Mouse (Mus musculus): Measurements from ENCODE around the gene Hoxd10.

The Hoxd10 gene

DNA sequence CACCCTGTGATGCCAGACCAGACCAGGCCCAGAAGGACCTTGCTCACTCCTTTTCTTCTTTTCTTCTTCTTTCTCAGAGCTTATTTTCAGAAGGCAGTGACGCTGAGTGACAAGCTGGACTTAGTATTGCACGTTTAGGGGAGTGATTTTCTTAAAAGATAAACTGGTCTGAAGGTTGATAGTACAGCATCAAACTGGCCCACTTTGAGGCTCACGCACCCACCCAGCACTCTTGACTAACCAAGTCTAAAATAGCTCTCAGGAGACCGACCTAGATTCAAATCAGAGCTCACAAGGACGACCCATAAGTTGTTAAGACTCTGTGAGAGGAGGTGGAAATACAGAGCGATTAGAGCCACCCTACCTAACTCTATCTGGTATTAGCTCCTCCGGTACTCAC is 25.3 kb upstream of the Hoxd10 start:
- DNase-seq (ENCODE audit: low spot score in 2 of 2), result no peak

DNA sequence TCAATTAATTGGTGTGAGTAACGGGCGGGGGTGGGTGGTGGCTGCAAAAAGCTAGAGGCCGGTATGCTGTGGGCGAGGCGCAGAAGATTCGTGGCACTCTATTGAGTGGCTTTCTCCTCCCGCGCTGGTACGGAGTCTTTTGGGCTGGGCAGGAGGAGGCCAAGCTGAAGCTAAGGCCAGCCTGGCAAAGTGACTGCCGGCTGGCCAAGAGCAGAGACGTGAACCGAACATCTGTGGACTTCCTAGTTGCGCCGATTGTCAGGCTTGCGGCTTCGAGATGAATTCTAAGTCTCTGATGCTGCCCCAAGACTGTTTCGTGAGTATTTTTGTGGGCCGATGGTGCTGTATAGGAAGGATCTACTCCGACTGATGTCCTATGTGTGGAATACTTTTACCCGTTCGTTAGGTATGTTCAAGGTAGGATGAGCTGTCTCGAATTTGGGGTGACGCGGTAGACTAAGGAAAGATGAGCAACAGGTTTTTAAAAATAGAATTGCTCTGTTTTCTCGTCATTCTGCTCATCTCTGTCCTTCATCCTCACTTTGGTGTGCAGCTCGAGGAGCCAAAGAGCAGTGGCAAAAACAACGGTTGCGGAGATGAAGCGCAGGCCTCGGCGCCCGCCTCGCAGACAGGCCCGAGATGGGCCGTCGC is 24.4 kb upstream of the Hoxd10 start:
- no peak for DNase-seq (ENCODE audit: low spot score in 2 of 2)

DNA sequence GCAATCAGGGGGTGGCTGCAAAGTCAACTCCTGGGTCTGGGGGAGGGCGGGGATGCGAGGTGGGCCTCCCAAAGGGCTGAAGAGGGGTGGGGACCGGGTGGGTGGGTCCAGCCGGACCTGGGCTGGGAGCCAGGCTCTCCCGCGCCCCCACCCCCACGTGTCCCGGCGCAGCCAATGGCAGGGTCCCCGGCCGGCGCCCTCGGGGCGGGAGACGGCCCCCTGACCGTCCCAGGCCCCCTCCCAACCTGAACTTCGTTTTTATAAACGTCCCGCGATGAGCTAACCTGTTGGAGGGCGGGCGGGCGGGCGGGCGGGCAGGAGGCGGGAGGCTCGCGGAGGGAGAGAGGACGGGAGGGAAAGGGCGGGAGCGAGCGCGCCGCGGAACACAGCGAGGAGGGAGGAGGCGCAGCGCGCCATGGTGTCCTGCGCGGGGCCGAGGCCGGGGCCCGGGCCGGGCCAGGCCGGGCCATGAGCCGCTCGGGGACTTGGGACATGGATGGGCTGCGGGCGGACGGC is 23.8 kb upstream of the Hoxd10 start, which contains the start of gene Hoxd13:
Gene Hoxd13 (plus strand): TSS at position 469 of the 516 bp plus-strand sequence.
- no peak for DNase-seq (ENCODE audit: low spot score in 2 of 2)

DNA sequence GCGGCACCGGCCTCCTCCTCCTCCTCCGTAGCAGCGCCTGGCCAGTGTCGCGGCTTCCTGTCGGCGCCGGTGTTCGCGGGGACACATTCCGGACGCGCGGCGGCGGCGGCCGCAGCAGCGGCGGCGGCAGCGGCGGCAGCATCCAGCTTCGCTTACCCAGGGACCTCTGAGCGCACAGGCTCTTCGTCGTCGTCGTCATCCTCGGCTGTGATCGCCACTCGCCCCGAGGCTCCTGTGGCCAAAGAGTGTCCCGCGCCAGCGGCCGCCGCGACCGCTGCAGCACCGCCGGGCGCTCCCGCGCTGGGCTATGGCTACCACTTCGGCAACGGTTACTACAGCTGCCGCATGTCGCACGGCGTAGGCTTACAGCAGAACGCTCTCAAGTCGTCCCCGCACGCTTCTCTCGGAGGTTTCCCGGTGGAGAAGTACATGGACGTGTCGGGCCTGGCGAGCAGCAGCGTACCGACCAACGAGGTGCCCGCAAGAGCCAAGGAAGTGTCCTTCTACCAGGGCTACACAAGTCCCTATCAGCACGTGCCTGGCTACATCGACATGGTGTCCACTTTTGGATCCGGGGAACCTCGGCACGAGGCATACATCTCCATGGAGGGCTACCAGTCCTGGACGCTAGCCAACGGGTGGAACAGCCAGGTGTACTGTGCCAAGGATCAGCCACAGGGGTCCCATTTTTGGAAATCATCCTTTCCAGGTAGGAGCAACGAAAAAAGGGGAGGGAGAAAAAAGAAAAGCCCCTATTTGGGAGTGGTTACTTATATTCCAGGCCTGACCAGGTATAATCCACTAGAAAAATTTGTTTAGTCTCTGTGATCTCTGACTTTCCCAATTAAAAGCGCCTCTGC is 23.1 kb upstream of the Hoxd10 start:
- no peak for DNase-seq (ENCODE audit: low spot score in 2 of 2)

DNA sequence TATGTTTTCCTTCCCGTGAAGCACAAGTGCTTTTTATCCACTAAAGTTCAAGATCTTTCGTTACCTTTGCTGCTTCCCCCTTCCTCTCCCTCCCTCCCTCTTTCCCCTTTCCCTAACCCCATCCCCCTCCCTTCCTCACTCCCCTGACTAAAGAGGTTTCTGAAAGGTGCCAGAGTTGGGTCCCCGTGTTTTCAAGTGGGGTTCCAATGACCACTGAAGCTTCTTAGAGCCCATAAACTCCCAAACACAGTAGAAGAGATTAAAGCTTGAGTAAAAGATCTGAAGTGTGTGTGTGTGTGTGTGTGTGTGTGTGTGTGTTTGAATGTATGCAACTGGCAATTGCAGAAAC is 22.5 kb upstream of the Hoxd10 start:
- no peak for DNase-seq (ENCODE audit: low spot score in 2 of 2)

DNA sequence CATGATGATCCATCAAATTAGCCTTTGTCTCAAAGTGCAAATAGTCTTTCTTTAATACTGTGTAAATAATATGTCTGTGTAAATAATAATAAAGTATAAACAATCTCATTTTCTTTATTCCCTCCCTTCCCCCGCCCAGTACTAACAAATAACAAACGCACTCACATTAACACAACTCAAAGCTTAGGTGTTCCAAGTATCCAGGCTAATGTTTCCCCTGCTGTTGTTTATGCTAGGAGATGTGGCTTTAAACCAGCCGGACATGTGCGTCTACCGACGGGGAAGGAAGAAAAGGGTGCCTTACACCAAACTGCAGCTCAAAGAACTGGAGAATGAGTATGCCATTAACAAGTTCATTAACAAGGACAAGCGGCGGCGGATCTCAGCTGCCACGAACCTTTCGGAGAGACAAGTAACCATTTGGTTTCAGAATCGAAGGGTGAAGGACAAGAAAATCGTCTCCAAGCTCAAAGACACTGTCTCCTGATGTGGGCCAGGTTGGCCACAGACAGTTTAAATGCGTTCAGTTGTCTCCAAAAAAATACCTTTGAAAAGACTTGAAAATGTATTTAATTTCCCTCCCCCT is 22.0 kb upstream of the Hoxd10 start:
- no peak for DNase-seq (ENCODE audit: low spot score in 2 of 2)

DNA sequence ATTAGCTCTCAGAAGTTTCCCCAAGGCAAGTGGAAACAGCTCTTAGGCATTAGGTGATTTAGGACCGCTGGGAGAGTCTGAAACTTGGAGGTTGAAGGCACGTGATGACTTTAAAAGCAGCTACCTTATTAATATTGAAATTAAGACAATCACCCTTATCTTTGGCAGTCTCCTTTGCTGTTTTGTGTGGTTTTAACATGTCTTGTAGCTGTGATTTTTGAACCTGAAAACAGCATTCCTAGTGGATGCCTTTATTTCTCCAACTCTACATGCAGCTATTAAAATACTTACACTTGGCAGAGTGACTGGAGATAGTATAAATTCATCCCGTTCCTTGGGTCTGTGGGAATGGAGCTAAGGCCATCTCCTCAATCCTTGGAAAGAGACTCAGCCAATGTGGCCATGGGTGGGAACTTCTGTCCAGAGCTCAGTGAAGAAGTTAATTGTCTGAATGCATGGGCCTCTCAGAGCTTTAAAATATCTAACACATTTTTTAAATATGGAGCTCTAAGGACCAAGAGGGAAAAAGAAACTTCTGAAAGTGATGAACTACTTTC is 21.0 kb upstream of the Hoxd10 start:
- DNase-seq (ENCODE audit: low spot score in 2 of 2), result no peak

DNA sequence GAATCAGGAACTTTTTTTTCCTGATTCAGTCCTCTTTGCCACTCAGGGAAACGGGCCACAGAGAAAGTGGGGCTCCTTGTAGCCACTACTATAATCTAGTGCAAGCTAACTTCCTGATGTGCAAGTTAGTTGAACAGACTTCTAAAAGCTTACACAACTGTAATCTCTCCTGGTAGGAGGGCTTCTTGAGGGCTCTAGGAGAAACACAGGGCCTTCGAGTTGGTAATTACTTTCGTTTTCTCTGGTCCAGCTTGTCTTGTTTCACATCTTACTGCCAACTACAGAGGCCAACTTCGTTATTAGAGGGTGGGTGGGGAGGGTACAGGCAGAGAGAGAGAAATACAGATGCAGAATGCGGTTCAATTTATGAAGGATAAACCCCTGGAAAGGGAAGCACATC is 19.9 kb upstream of the Hoxd10 start:
- DNase-seq (ENCODE audit: low spot score in 2 of 2), result no peak

DNA sequence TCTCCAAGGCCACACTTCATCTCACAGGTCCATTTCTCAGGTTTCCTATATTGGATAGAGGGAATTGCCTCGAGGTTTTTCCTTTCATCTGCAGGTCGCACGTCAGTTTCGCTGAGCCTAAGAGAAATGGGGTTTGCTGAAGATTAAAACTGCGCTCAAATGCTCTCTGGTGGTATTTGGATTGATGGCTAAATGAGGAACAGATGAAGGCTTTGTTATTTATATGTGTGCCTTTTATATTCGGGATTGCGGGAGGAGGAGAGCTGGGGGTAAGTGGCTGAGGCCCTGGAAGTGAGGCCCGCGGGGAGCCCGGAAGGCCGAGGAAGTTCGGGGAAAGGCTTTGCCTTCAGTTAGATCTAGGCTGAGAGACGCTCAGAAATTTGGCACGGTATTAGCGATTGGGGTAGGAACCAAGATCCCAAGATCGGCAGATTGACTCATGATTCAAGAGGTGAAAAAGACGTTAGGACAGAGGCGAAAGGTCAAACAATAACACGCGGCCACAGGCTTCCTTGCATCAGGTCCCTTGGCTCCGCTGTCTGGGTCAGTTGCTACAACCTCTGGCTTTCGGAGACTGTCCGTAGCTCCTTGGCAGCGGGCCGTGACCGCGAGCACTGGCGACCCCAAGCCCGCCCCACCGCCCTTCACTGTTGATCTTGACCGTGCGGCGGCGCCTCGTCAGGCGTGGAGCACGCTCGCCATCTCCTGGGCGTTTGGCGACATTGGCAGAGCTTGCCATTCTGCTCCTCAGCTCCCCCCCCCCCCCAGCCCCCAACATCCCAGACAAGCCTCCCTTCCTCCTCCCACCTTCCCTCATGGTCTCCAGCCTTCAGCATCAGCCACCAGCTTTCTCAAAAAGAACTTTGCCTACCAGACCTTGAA is 19.0 kb upstream of the Hoxd10 start:
- DNase-seq (ENCODE audit: low spot score in 2 of 2), result peak in 1 of 2 experiments; percentile 31

DNA sequence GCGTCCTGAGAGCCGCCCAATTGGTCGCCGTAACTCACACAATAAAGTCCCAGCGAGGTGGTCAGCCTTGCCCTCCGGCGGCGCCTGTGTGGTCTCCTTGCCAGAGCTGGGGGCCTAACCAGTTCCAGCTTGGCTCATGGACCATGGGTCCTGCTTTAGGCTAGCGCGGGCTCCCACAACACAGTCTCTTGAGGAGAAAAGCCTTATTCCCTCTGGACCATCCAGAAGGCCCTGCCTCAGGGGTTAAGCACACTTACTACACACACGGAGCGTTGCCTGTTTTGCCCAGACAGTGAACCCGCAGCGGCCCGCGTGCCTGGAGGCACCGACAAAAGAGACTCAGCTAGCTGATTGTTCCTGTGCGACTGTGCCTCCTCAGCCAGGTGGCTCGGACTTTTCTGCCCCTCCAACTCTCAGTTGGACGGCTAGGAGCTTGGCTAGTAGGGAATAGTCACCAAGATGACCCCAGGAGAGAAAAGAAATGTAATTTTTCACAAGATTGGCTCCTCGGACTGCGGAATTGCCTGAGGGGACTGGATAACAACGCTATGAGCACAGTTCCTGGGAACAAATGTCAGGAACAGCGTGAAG is 17.8 kb upstream of the Hoxd10 start:
- DNase-seq (ENCODE audit: low spot score in 2 of 2), result no peak

DNA sequence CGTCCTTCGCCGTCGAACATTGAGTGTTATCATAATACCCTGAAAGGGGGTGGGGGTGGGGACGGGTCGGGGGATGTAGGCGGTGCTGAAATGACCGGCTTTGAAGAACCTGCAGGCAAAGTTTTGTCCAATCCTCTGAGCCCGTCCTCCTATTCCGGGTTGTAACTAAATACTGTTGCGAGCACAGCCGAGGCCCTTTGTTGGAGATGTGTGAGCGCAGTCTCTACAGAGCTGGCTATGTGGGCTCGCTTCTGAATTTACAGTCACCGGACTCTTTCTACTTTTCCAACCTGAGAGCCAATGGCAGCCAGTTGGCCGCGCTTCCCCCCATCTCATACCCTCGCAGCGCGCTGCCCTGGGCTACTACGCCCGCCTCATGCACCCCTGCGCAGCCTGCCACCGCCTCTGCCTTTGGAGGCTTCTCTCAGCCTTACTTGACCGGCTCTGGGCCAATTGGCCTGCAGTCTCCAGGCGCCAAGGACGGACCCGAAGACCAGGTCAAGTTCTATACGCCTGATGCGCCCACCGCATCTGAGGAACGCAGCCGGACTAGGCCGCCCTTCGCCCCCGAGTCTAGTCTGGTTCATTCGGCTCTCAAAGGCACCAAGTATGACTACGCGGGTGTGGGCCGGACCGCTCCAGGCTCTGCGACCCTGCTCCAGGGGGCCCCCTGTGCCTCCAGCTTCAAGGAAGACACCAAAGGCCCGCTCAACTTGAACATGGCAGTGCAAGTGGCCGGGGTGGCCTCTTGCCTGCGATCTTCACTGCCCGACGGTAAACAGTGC is 16.7 kb upstream of the Hoxd10 start, which contains the start of gene Hoxd12:
Gene Hoxd12 (plus strand): TSS at position 133 of the 785 bp plus-strand sequence.
- no peak for DNase-seq (ENCODE audit: low spot score in 2 of 2)

DNA sequence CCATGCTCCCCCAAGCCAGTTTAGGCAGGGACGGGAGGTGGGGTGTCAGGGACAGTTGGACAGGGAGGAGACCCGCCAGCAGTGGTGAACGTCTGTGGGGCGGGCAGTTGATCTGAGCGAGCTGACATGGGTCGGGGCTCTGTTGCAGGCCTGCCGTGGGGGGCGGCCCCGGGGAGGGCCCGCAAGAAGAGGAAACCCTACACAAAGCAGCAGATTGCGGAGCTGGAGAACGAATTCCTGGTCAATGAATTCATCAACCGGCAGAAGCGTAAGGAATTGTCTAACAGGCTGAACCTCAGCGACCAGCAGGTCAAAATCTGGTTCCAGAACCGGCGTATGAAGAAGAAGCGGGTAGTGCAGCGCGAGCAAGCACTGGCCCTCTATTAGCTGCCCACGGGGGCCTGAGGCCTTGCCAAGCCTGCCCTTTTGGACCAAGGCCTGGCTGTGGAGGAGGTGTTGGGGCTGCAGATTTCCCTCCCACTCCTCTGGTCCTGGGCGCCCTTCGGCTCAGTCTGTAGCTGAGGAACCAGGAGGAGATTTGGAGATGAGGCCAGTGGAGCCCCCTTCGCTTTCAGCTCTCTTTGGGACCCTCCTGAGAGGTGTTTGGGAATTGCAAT is 15.9 kb upstream of the Hoxd10 start:
- DNase-seq (ENCODE audit: low spot score in 2 of 2), result no peak

DNA sequence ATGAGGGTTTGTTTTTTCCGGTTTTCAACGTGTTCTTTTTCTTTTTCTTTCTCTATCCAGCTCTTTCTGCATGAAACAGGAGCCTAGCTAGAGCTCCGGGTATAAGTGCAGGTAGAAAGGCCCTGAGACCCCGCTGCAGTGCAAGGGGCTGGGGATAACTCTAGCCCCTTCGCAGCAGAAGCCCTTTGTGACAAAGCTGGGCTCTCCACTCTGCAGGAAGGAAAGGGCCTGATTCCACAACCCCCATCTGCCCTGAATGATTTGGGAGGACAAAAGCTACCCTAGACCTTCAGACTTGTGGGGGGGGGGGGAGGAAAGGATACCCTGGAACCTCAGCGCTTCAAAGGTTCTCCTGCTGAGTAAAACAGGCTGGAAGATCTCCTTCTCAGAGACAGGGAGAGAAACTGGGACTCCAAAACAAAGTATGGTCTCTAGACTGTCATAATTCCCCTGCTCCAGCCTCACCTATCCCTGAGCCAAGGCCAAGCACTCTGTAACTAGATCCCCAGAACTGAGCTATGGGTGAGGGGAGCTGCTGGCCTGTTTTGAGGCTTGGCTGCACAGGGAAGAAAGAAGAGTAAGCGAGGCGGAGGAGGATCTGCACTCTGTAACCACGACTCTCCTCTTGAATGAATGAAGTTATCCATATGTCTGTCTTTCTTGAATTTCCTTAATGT is 15.2 kb upstream of the Hoxd10 start:
- DNase-seq (ENCODE audit: low spot score in 2 of 2), result no peak

DNA sequence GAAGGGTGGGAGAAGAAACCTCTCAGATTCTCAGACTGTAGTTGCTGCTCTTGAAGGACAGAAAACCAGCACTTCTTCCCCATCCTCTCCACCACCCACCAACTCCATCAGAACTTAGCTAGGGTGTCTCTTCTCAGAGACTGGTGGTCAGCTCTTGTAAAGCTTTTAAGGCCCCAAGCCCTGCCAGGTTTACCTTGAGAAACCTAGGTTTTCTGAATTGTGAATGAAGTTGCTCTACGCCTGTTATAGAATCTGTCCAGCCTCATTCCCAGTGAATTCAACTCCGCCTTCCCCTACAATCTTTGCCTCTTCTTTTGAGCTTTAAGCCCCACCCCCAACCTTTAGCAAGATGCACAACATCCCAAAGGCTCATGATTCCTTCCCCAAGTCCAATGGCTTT is 14.6 kb upstream of the Hoxd10 start:
- DNase-seq (ENCODE audit: low spot score in 2 of 2), result no peak

DNA sequence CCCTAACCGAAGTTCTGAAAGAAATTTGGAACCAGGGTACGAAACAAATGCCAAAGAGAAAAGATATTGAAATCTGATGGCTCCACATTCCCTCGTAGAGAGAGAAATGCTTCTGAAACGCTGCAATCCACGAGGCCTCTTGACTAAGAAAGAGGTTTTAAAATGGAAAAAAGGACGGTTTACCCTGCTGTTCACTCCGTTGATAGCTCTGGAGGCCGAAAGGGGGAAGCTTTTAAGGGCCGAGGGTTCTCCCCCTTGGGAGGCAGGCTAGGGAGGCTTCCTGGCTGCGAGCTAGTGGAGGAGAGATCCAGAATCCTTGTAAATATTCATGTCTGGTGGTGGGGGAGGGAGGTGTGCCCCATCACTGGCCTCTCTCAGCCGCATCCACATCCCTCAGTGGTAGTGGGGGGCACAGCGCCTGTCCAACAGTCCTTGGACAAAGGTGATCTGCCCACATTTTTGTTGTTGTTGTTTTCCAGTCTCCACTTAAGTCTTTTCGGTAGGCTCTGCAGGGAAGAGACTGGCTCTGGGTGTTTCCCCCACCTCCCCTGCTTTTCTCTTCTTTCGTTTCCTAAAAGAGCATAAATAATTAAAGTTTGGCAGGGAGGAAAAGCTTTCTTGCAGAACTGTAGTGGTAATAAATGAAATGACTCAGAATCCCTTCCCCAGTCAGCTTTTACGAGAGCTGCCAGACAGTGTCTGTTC is 12.7 kb upstream of the Hoxd10 start, which contains the start of gene Hoxd11:
Gene Hoxd11 (plus strand): TSS at position 667 of the 705 bp plus-strand sequence.
- no peak for DNase-seq (ENCODE audit: low spot score in 2 of 2)

DNA sequence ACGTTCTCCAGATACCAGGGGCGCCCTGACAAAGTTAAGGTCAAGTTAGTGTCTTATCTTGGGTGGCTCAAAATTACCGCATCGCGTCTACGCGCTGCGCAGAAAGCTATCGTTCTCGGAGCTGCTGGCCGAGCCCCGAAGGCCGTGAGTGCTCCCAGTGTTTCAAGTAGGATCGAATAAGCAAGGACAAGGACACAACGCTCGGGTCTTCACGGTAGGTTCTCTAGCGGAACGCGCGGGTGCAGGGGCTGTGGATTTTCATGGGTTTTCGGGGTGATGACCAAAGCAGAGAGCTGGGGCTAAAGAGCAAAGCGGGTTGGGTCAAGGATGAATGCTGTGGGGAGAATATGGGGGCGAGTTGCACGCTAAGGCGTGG is 12.1 kb upstream of the Hoxd10 start:
- no peak for DNase-seq (ENCODE audit: low spot score in 2 of 2)

DNA sequence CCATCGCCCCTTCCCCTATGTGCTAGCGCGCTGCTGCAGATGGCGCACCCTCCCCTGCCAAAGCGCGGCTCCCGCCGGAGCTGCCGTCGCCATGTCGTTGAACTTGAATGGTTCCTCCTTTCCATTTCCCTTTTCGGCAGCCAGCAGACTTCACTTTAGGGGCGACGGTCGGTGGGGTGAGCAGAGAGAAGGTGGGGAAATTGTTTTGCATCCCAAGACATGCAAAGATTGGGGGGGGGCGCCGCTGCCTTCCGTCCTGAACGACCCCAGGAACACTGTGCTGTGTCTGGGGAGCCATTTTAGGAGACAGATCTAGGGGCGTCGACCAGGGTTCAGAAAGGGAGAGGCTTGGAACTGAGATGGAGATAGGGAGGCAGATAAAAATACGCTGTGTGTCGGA is 11.7 kb upstream of the Hoxd10 start:
- no peak for DNase-seq (ENCODE audit: low spot score in 2 of 2)
